Mouse (Mus musculus): ENCODE data around the gene Poc1a. TPM values are rescaled to one million over a fixed set of nuclear protein-coding genes. Genes with fewer than 3 reads are reported as not detected.

Gene Poc1a
- polyA plus RNA-seq, 1 experiment = 14.9 TPM

GRCm38 (mm10) chr9:106236818-106237211, 44.0 kb upstream of the Poc1a start:
- 89% methylated on average over 3 of the region's 3 CpGs for WGBS
- H3K36me3 ChIP-seq (ENCODE audit: control insufficient read depth, insufficient read depth, low read length) = peaks cover 85% of the 10 kb centered on the region
- no peak for TF ChIP-seq CTCF (IDR thresholded peaks at IDR 0.05; ENCODE audit: extremely low read depth, insufficient read length, insufficient replicate concordance, low read depth, low read length)
- no peak for TF ChIP-seq POLR2A (IDR thresholded peaks at IDR 0.05; ENCODE audit: low read depth, low read length)
- no peaks in the 10 kb centered on the region for H3K4me1 ChIP-seq (ENCODE audit: control insufficient read depth, insufficient read depth, insufficient read length, low read length)
- no peak overlapping the region for H3K27ac ChIP-seq (ENCODE audit: insufficient read depth, low read depth, low read length)
- no peaks in the 10 kb centered on the region for H3K27me3 ChIP-seq (ENCODE audit: control insufficient read depth, insufficient read depth, low read length)
- H3K4me3 ChIP-seq (ENCODE audit: low read depth, low read length) = no peak overlapping the region

GRCm38 (mm10) chr9:106237401-106237800, 43.5 kb upstream of the Poc1a start:
- no peaks in the 10 kb centered on the region for H3K4me1 ChIP-seq (ENCODE audit: control insufficient read depth, insufficient read depth, insufficient read length, low read length)
- no peak for TF ChIP-seq POLR2A (IDR thresholded peaks at IDR 0.05; ENCODE audit: low read depth, low read length)
- TF ChIP-seq CTCF (IDR thresholded peaks at IDR 0.05; ENCODE audit: extremely low read depth, insufficient read length, insufficient replicate concordance, low read depth, low read length) = no peak
- H3K4me3 ChIP-seq (ENCODE audit: low read depth, low read length) = no peak overlapping the region
- no peaks in the 10 kb centered on the region for H3K27me3 ChIP-seq (ENCODE audit: control insufficient read depth, insufficient read depth, low read length)
- H3K27ac ChIP-seq (ENCODE audit: insufficient read depth, low read depth, low read length) = no peak overlapping the region
- WGBS = 90% methylated on average over 8 of the region's 8 CpGs
- peaks cover 91% of the 10 kb centered on the region for H3K36me3 ChIP-seq (ENCODE audit: control insufficient read depth, insufficient read depth, low read length)

- Histone ChIP-seq H3K27me3 (ENCODE audit: control insufficient read depth, insufficient read depth, low read length) (no peaks in the 10 kb centered on the region), H3K36me3 (ENCODE audit: control insufficient read depth, insufficient read depth, low read length) (peaks cover 92% of the 10 kb centered on the region)
These were observed 43.0 kb upstream of the Poc1a start for GRCm38 (mm10) chr9:106237878-106238277.

GRCm38 (mm10) chr9:106241541-106242164, 39.2 kb upstream of the Poc1a start:
- H3K36me3 ChIP-seq (ENCODE audit: control insufficient read depth, insufficient read depth, low read length) = peaks cover 66% of the 10 kb centered on the region
- no peak overlapping the region for H3K27ac ChIP-seq (ENCODE audit: insufficient read depth, low read depth, low read length)
- 84% methylated on average over 10 of the region's 10 CpGs for WGBS
- H3K27me3 ChIP-seq (ENCODE audit: control insufficient read depth, insufficient read depth, low read length) = no peaks in the 10 kb centered on the region
- H3K4me1 ChIP-seq (ENCODE audit: control insufficient read depth, insufficient read depth, insufficient read length, low read length) = peaks cover 1% of the 10 kb centered on the region; the same call in 1 of the 2 replicates
- peak; percentile 9; the same call in 1 of the 2 replicates for TF ChIP-seq CTCF (IDR thresholded peaks at IDR 0.05; ENCODE audit: extremely low read depth, insufficient read length, insufficient replicate concordance, low read depth, low read length)
- no peak for TF ChIP-seq POLR2A (IDR thresholded peaks at IDR 0.05; ENCODE audit: low read depth, low read length)
- no peak overlapping the region for H3K4me3 ChIP-seq (ENCODE audit: low read depth, low read length)

More at GRCm38 (mm10) chr9:106237878-106238277, 43.0 kb upstream of the Poc1a start:
- TF ChIP-seq POLR2A (IDR thresholded peaks at IDR 0.05; ENCODE audit: low read depth, low read length) (no peak), CTCF (IDR thresholded peaks at IDR 0.05; ENCODE audit: extremely low read depth, insufficient read length, insufficient replicate concordance, low read depth, low read length) (no peak)
- Histone ChIP-seq H3K4me3 (ENCODE audit: low read depth, low read length) (no peak overlapping the region), H3K27ac (ENCODE audit: insufficient read depth, low read depth, low read length) (no peak overlapping the region), H3K4me1 (ENCODE audit: control insufficient read depth, insufficient read depth, insufficient read length, low read length) (no peaks in the 10 kb centered on the region)
- 92% methylated on average over 10 of the region's 10 CpGs for WGBS

GRCm38 (mm10) chr9:106242813-106243488, 37.9 kb upstream of the Poc1a start:
- WGBS = 78% methylated on average over 19 of the region's 19 CpGs
- no peak overlapping the region for H3K4me3 ChIP-seq (ENCODE audit: low read depth, low read length)
- TF ChIP-seq CTCF (IDR thresholded peaks at IDR 0.05; ENCODE audit: extremely low read depth, insufficient read length, insufficient replicate concordance, low read depth, low read length) = no peak
- no peak for TF ChIP-seq POLR2A (IDR thresholded peaks at IDR 0.05; ENCODE audit: low read depth, low read length)
- peaks cover 54% of the 10 kb centered on the region for H3K36me3 ChIP-seq (ENCODE audit: control insufficient read depth, insufficient read depth, low read length)
- peaks cover 3% of the 10 kb centered on the region; the same call in 1 of the 2 replicates for H3K4me1 ChIP-seq (ENCODE audit: control insufficient read depth, insufficient read depth, insufficient read length, low read length)
- peak overlapping the region; percentile 8; the same call in 1 of the 2 replicates for H3K27ac ChIP-seq (ENCODE audit: insufficient read depth, low read depth, low read length)
- H3K27me3 ChIP-seq (ENCODE audit: control insufficient read depth, insufficient read depth, low read length) = no peaks in the 10 kb centered on the region

- Histone ChIP-seq H3K27me3 (ENCODE audit: control insufficient read depth, insufficient read depth, low read length) (no peaks in the 10 kb centered on the region), H3K27ac (ENCODE audit: insufficient read depth, low read depth, low read length) (peak overlapping the region; percentile 97), H3K36me3 (ENCODE audit: control insufficient read depth, insufficient read depth, low read length) (peaks cover 4% of the 10 kb centered on the region; the same call in 1 of the 2 replicates), H3K4me1 (ENCODE audit: control insufficient read depth, insufficient read depth, insufficient read length, low read length) (peaks cover 34% of the 10 kb centered on the region), H3K4me3 (ENCODE audit: low read depth, low read length) (no peak overlapping the region)
- TF ChIP-seq CTCF (IDR thresholded peaks at IDR 0.05; ENCODE audit: extremely low read depth, insufficient read length, insufficient replicate concordance, low read depth, low read length) (no peak), POLR2A (IDR thresholded peaks at IDR 0.05; ENCODE audit: low read depth, low read length) (no peak)
- 27% methylated on average over 11 of the region's 11 CpGs for WGBS
These were observed 31.3 kb upstream of the Poc1a start for GRCm38 (mm10) chr9:106249550-106249949.

GRCm38 (mm10) chr9:106250245-106250644, 30.6 kb upstream of the Poc1a start:
- peaks cover 34% of the 10 kb centered on the region for H3K4me1 ChIP-seq (ENCODE audit: control insufficient read depth, insufficient read depth, insufficient read length, low read length)
- 17% methylated on average over 4 of the region's 4 CpGs for WGBS
- peaks cover 2% of the 10 kb centered on the region; the same call in 1 of the 2 replicates for H3K36me3 ChIP-seq (ENCODE audit: control insufficient read depth, insufficient read depth, low read length)
- no peaks in the 10 kb centered on the region for H3K27me3 ChIP-seq (ENCODE audit: control insufficient read depth, insufficient read depth, low read length)
- peak overlapping the region; percentile 97 for H3K27ac ChIP-seq (ENCODE audit: insufficient read depth, low read depth, low read length)
- no peak overlapping the region for H3K4me3 ChIP-seq (ENCODE audit: low read depth, low read length)
- no peak for TF ChIP-seq POLR2A (IDR thresholded peaks at IDR 0.05; ENCODE audit: low read depth, low read length)
- TF ChIP-seq CTCF (IDR thresholded peaks at IDR 0.05; ENCODE audit: extremely low read depth, insufficient read length, insufficient replicate concordance, low read depth, low read length) = no peak

Measured in small intestine, adult 2 months (tissue).